Mouse (Mus musculus): ENCODE results near the gene Naaladl1. TPM values are rescaled to one million over a fixed set of nuclear protein-coding genes. Genes with fewer than 3 reads are reported as not detected.

Gene Naaladl1
- polyA plus RNA-seq (2012; ENCODE audit: insufficient read depth, insufficient read length, missing spikeins) = 0.53 and 0.80 TPM in 2 replicates

- H3K4me1 ChIP-seq (ENCODE audit: control insufficient read depth, insufficient read depth, low read length) = 0 out of 2 replicates have a peak, but pooled peaks cover 3% of the 10 kb centered on the region
- no peak within 1 kb of the TSS for H3K27ac ChIP-seq (ENCODE audit: insufficient read depth, low read depth, low read length)
- no peak within 1 kb of the TSS for H3K4me3 ChIP-seq (ENCODE audit: insufficient read depth, low read length)
- TF ChIP-seq POLR2A (IDR thresholded peaks at IDR 0.05; ENCODE audit: borderline replicate concordance, low read depth, low read length) (no peak), CTCF (IDR thresholded peaks at IDR 0.05; ENCODE audit: low read depth, low read length) (no peak)
These were observed at the start of gene Naaladl1 for GRCm38 (mm10) chr19:6105586-6105985. TSS of gene Naaladl1 (plus strand) at chr19:6105782.

- Histone ChIP-seq H3K4me1 (ENCODE audit: control insufficient read depth, insufficient read depth, low read length) (peaks cover 9% of the 10 kb centered on the region), H3K4me3 (ENCODE audit: insufficient read depth, low read length) (peak overlapping the region; percentile 72), H3K27ac (ENCODE audit: insufficient read depth, low read depth, low read length) (no peak overlapping the region)
- TF ChIP-seq POLR2A (IDR thresholded peaks at IDR 0.05; ENCODE audit: borderline replicate concordance, low read depth, low read length) = no peak
- TF ChIP-seq CTCF (IDR thresholded peaks at IDR 0.05; ENCODE audit: low read depth, low read length) = no peak
These were observed 48.9 kb upstream of the Naaladl1 start for GRCm38 (mm10) chr19:6056696-6057095.

- Histone ChIP-seq H3K27ac (ENCODE audit: insufficient read depth, low read depth, low read length) (peak within 1 kb of the TSS; percentile 49), H3K4me3 (ENCODE audit: insufficient read depth, low read length) (peak within 1 kb of the TSS; percentile 72), H3K4me1 (ENCODE audit: control insufficient read depth, insufficient read depth, low read length) (peaks cover 11% of the 10 kb centered on the region)
- TF ChIP-seq CTCF (IDR thresholded peaks at IDR 0.05; ENCODE audit: low read depth, low read length) = 0 out of 2 replicates have a peak, but pooled peaks have one; percentile 14
- TF ChIP-seq POLR2A (IDR thresholded peaks at IDR 0.05; ENCODE audit: borderline replicate concordance, low read depth, low read length) = peak; percentile 83; the same call in 1 of the 2 replicates
These were observed 48.1 kb upstream of the Naaladl1 start, which contains the start of the genes Mrpl49 and Fau for GRCm38 (mm10) chr19:6057313-6058096. TSS of gene Mrpl49 (minus strand) at chr19:6057785. TSS of gene Fau (plus strand) at chr19:6057844.

- H3K4me1 ChIP-seq (ENCODE audit: control insufficient read depth, insufficient read depth, low read length) = peaks cover 14% of the 10 kb centered on the region
- H3K27ac ChIP-seq (ENCODE audit: insufficient read depth, low read depth, low read length) = peak overlapping the region; percentile 49
- TF ChIP-seq POLR2A (IDR thresholded peaks at IDR 0.05; ENCODE audit: borderline replicate concordance, low read depth, low read length) = no peak
- TF ChIP-seq CTCF (IDR thresholded peaks at IDR 0.05; ENCODE audit: low read depth, low read length) = no peak
- peak overlapping the region; percentile 65 for H3K4me3 ChIP-seq (ENCODE audit: insufficient read depth, low read length)
These were observed 47.1 kb upstream of the Naaladl1 start for GRCm38 (mm10) chr19:6058513-6058912.

GRCm38 (mm10) chr19:6058966-6059365 is 46.6 kb upstream of the Naaladl1 start:
- Histone ChIP-seq H3K27ac (ENCODE audit: insufficient read depth, low read depth, low read length) (0 out of 2 replicates have a peak overlapping the region, but pooled peaks have one; percentile 0), H3K4me1 (ENCODE audit: control insufficient read depth, insufficient read depth, low read length) (peaks cover 12% of the 10 kb centered on the region), H3K4me3 (ENCODE audit: insufficient read depth, low read length) (peak overlapping the region; percentile 65)
- TF ChIP-seq POLR2A (IDR thresholded peaks at IDR 0.05; ENCODE audit: borderline replicate concordance, low read depth, low read length) (no peak), CTCF (IDR thresholded peaks at IDR 0.05; ENCODE audit: low read depth, low read length) (no peak)

GRCm38 (mm10) chr19:6061021-6061533 is 44.5 kb upstream of the Naaladl1 start, which contains the start of gene Znhit2:
TSS of gene Znhit2 (plus strand) at chr19:6061192.
- H3K4me3 ChIP-seq (ENCODE audit: insufficient read depth, low read length) = peak within 1 kb of the TSS; percentile 90
- H3K4me1 ChIP-seq (ENCODE audit: control insufficient read depth, insufficient read depth, low read length) = peaks cover 12% of the 10 kb centered on the region
- no peak for TF ChIP-seq CTCF (IDR thresholded peaks at IDR 0.05; ENCODE audit: low read depth, low read length)
- no peak; the same call in 1 of the 2 replicates for TF ChIP-seq POLR2A (IDR thresholded peaks at IDR 0.05; ENCODE audit: borderline replicate concordance, low read depth, low read length)
- peak within 1 kb of the TSS; percentile 87 for H3K27ac ChIP-seq (ENCODE audit: insufficient read depth, low read depth, low read length)

- Histone ChIP-seq H3K4me3 (ENCODE audit: insufficient read depth, low read length) (peak overlapping the region; percentile 90), H3K4me1 (ENCODE audit: control insufficient read depth, insufficient read depth, low read length) (peaks cover 12% of the 10 kb centered on the region)
- TF ChIP-seq CTCF (IDR thresholded peaks at IDR 0.05; ENCODE audit: low read depth, low read length) = no peak
- TF ChIP-seq POLR2A (IDR thresholded peaks at IDR 0.05; ENCODE audit: borderline replicate concordance, low read depth, low read length) = no peak
These were observed 43.8 kb upstream of the Naaladl1 start for GRCm38 (mm10) chr19:6061641-6062302.

GRCm38 (mm10) chr19:6062418-6062817 is 43.2 kb upstream of the Naaladl1 start:
- no peak overlapping the region for H3K27ac ChIP-seq (ENCODE audit: insufficient read depth, low read depth, low read length)
- no peak for TF ChIP-seq POLR2A (IDR thresholded peaks at IDR 0.05; ENCODE audit: borderline replicate concordance, low read depth, low read length)
- no peak for TF ChIP-seq CTCF (IDR thresholded peaks at IDR 0.05; ENCODE audit: low read depth, low read length)
- peaks cover 12% of the 10 kb centered on the region for H3K4me1 ChIP-seq (ENCODE audit: control insufficient read depth, insufficient read depth, low read length)
- H3K4me3 ChIP-seq (ENCODE audit: insufficient read depth, low read length) = peak overlapping the region; percentile 90

More at GRCm38 (mm10) chr19:6061641-6062302, 43.8 kb upstream of the Naaladl1 start:
- peak overlapping the region; percentile 87 for H3K27ac ChIP-seq (ENCODE audit: insufficient read depth, low read depth, low read length)

- Histone ChIP-seq H3K4me1 (ENCODE audit: control insufficient read depth, insufficient read depth, low read length) (peaks cover 15% of the 10 kb centered on the region), H3K4me3 (ENCODE audit: insufficient read depth, low read length) (no peak overlapping the region), H3K27ac (ENCODE audit: insufficient read depth, low read depth, low read length) (no peak overlapping the region)
- TF ChIP-seq POLR2A (IDR thresholded peaks at IDR 0.05; ENCODE audit: borderline replicate concordance, low read depth, low read length) (no peak), CTCF (IDR thresholded peaks at IDR 0.05; ENCODE audit: low read depth, low read length) (no peak)
These were observed 42.5 kb upstream of the Naaladl1 start for GRCm38 (mm10) chr19:6063081-6063480.

Data from bone marrow macrophage, adult 2 months (primary cell).